Mouse (Mus musculus) ovary, adult 18-20 months (tissue): ENCODE results near the gene Scarb1.

Source experiments
- DNase-seq: peaks from one replicate; pipeline ENCODE4 v3.0.0; 2022; ENCODE audit warnings: low spot score, mixed read lengths

Scarb1 gene

DNA sequence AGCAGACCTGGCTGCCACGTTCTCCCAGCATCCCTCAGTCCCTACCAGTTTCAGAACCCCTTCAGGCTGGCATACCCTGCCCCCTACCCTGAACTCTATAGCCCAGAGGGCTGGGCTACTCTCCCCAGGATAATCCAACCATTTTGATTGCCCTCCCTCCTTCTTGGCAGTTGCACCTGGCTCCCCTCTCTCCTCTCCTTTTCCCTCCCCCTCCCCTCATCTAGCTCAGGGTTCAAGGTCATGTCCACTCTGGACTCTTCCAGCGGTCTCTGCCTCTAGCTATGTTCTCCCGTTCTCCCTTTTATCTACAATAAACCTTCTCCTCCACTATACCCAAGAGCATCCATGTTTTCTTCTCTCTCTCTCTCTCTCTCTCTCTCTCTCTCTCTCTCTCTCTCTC lies 9.1 kb downstream of the Scarb1 start:
- no peak for DNase-seq

DNA sequence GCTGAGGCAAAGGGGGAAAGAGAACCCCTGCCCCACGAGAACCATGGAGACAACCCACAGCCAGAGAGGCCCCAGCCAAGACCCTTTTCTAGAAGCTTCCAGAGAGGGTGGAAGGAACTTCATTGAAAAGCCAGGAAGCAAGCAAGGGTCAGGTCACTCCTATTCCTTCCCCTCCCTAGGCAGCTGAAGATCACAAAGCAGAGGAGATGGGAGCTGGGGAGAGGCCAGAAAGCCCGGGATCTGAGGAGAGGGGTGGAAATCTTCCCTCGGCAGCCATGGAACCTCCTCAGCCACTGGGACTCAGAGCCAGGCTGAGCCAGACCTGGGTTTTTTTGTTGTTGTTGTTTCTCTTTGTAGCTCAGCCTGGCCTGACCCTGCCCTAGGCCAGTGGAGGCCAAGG lies 9.8 kb downstream of the Scarb1 start:
- DNase-seq: no peak

DNA sequence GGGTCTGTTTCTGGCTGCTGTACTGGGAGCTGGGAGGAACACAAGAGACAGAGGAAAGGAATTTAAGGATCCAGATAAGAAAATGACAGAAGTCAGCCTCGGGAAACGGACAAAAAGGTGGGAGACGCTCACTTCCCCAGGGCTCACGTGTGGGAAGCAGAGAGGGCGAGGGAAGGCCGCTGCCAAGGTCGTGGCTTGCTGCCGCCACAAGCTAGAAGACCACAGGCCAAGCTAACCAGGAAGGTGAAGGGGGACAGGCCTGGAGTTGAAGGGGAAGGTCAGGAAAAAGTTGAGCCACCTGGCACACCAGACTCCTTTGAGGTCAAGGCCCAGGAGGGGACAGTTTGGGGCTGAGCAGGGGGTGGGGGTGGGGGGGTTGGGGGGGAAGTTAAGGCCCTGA lies 10.2 kb downstream of the Scarb1 start:
- no peak for DNase-seq

DNA sequence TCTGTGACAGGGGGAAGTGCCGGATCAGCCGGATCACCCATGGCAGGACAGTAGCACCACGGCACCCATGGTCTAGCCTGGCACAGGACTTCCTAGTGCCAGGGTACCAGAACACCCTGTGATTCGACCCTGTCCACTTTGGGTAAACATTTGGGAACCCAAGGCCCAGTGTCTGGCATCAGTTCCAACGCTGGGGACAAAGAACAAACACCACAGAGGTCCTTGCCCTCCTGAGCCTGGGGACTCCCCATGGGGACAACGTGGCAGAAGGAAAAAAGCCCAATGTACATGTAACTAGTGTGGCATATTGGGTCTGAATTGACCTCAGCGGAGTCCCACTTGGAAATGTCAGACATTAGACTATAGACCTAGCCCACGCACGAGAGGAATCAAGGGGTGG lies 10.7 kb downstream of the Scarb1 start:
- DNase-seq: no peak

- DNase-seq: no peak
Measured at GRCm38 (mm10) chr5:125327596-125328385, 13.1 kb downstream of the Scarb1 start.

DNA sequence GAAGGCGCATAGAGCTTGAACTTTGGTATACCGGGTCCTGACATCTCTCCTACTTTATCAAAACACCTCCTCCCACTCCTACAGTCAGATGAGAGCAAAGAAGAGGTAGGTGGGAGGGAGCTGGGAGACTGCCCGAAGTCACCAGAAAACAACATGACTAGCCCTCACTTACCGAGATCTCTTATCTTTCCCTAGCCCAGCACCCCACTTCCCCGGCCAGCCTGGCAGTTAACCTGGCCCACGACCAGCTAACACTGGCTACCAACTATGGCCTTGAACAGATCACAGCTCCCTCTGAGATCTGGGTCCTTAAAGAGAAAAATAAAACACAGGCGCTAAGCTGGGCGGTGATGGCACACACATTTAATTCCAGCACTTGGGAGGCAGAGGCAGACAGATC lies 14.5 kb downstream of the Scarb1 start:
- DNase-seq: peak; percentile 77

DNA sequence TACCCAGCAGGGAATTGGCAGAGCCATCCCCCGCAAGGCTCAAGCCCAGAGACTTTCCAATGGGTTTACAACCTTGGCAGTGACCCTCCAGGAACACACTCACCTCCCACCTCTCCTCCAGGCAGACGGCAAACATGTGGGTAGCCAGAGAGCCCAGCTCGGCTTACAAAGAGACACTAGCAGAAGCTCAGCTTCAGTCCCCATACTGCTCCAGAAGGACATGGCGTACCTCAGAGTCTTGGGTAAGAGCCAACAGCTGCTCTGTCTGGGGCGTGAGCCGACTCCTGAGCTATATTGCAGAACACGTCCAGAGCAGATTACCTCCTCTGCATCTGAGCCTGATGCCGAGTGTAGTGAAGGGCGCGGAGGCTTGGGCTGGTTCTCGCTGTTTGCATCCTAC lies 15.0 kb downstream of the Scarb1 start:
- peak; percentile 59 for DNase-seq

DNA sequence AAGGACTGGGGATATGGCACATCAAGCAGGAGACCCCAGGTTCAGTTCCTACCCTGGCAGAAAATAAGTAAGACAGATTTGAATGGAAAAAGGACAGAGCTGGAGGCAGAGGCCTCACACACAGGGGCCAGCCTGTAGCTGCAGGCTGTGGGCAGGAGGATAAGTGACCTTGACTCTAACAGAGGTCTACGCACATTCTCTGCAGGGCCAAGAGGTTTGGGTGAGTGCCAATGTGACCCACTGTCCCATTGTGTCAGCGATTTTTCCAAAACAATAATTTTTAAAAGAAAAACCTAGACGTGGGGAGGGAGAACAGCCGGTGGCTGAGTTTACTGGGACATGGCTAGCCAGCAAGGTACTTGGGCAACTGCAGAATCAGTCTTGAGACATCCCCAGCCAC lies 15.6 kb downstream of the Scarb1 start:
- DNase-seq: no peak

GRCm38 (mm10) chr5:125323939-125324480 lies 16.9 kb downstream of the Scarb1 start:
- DNase-seq: no peak

DNA sequence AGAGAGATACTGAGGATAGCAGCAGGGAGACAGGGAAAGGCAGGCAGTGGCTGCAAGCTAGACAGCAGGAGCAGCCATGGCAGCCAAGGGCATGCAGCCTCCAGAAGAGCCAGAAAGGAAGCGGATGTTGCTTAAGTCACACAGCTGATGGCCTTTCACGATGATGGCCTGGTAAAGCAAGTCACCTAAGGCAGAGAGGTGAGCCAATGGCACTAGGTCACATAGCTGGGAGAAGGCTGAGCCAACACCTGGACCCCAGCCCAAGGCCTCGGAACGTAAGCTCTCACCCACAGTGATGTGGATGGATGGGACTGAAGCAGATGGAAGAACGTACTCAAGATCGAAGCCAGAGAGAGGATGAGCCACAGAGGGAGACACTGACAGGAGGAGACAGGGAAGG lies 17.8 kb downstream of the Scarb1 start:
- no peak for DNase-seq

DNA sequence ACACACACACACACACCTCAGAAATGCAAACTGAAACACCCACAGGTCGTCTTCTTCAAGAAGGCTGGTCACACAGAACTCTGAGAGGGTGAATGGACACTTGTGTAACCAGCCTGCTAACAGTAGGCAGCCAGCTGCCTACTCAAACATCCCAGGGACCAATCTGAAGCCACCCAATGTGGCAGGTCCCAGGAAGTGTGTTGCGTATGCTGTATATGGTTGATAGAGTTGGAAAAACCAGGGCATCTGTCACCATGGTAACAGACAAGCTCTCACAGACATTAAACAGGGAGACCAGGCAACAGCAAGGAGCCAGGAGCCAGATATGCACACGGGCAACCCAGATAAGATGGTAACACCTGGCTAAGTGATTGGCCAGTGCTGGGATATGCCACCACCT lies 19.1 kb downstream of the Scarb1 start:
- no peak for DNase-seq

DNA sequence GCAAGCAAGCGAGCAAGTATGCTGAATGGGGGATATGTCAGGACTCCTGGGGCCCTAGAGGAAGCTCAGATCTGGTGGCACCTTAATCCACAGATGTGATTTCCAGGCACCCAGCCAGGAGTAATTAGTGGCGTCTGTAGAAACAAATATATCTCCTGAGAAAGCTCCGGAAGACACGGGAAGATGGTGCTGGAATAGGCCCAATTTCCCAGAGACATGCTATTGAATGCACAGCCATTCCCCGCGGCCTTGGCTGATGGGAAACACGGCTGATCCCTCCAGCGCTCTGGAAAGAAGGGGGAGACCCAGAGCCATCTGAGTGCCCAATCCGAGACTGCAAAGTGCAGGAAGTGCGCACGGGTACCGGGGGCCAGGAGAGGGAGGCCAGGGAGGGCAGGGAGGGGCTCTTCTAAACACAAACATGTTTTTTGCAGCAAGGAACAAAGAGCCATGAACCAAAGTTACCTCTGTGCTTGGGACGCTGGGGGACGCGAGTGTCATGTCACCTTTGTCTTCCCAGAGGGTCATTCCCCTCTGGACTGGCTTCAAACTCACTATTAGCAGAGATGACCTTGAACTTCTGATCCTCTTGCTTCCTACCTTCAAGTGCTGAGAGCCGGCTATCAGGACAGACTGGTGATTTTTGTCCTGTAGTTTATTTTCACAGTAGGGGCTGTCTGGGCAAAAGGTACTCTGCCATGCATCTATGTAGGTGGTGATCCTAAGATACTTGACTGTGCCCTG lies 21.7 kb downstream of the Scarb1 start:
- no peak for DNase-seq

DNA sequence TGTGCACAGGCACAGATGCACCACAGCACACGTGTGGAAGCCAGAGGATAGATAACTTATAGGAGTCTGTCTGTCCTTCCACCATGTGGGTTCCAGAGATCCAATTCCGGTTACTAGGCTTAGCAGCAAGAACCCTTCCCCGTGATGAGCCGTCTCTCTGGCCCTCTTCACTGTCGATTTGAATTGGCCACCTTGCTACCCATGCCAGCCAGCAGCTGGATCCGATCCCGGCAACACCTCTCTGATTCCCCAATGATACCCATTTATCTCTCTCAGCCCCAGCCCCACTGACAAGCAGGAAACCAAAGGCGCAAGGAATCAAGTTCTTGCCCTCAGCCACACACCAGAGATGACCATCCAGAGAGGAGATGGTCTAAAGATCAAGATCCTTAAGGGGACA lies 22.9 kb downstream of the Scarb1 start:
- no peak for DNase-seq

DNA sequence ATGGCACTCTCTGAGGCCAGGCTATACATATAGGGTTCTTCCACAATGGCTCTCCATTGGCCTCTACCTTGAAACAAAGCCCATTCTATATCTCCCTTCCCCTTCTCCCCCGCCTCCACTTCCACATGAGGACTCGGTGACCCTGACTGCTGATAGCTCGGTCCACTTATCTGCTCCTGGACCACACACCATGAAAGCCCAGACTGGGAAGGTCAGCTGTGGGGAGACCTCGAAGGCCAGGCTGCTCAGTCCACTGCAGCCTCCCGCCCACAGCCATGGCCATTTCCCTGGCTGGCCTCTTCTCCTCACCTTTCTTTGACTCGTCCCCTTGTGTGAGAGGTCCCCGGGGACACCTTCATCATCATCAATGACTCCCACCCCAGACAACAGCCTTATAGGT lies 23.6 kb downstream of the Scarb1 start:
- DNase-seq: peak; percentile 87

DNA sequence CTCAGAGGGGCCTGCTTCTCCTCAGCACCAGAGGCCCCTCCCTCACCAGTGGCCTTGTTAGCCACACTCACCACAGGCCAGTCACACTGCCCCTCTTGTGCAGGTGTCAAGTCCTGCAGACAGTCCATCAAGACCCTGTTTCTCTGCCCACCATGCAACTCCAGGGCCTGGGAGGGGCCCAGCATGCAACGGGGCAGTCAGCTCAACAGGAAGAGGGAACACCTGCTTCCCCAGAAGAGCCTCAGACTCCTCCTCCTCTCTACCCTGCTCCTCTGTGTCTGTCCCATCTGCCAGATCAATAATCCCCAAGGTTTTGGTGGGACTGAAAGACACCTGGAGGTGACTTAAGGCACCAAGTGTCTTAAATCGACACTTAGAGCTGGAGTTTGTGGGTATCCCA lies 24.1 kb downstream of the Scarb1 start:
- no peak for DNase-seq

DNA sequence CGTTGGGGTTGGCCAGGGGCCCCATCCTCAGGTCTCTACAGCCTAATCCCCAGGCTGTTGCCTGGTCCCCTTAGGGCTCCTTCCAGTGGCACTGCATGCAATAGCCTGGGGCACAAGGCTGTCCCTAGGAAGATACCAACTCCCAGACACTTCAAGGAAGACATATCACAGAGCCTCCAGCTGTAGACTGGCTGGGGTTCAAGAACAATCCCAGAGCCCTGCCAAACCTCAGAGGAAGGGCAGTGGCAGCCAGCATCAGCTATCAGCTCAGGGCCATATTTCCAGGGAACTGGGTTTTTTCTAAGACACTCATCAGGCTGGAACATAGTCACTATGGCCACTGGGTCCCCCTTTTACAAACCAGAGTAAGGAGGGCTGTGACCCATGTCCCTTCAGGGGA lies 25.8 kb downstream of the Scarb1 start:
- peak; percentile 76 for DNase-seq

DNA sequence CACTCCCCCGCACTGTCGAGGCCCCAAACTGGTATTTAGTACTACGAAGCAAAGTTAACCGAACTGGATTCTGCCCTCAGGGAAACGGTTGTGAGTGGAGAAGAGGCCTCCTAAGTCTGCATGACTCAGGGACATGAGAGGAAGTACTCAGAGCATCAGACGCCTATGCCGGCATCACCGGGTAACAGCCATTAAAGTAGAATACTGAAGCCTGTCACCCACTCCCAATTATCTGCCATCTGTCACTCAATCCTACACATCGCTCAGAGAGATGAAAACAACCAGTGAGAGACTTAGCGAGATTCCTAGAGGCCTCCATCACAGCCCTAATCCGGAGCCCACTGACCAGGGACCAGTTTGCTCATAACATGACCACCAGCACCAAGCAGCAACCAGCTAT lies 26.9 kb downstream of the Scarb1 start:
- no peak for DNase-seq

- DNase-seq: no peak
Measured at GRCm38 (mm10) chr5:125312970-125313597, 27.8 kb downstream of the Scarb1 start.

DNA sequence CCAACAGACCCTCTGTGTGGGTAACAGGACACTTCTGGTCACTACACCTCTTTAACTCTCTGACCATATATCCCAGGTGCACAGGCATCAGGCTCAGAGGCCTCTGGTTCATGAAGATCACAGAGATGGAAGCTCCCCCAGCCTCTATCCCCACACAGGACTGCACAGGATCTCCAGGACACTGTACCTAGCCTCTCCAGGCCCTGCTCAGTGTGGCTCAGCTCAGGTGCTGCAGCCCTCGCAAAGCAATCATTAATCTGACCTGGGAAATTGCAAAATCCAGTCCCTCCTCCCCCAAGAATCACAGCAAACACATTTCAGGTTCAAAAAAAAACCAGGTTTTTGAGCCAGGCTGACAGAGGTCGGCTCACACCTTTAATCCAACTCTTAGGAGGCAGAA lies 29.9 kb downstream of the Scarb1 start:
- no peak for DNase-seq

GRCm38 (mm10) chr5:125309193-125309592 lies 31.7 kb downstream of the Scarb1 start:
- no peak for DNase-seq

GRCm38 (mm10) chr5:125306824-125307223 lies 34.1 kb downstream of the Scarb1 start:
- DNase-seq: no peak

DNA sequence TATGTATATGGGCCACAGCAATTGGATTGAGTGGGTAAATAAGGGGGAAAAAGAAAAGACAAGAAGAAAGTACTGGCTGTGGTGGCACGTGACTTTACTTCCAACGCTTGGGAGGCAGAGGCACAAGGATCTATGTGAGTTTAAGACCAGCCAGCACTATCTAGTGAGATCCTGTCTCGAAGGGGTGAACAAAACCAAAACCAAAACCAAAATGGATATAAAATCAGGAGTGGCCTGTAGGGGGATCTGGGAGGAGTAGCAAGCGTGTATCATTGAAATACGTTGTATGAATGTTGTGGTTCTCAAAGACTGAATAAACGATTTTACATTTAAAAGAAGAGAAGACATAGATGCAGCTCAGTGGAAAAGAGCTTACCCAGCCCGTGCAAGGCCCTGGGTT lies 34.5 kb downstream of the Scarb1 start:
- no peak for DNase-seq
